Mouse (Mus musculus) spleen, postnatal 0 days (tissue): ENCODE measurements around the gene Nhp2. TPM values are rescaled to one million over a fixed set of nuclear protein-coding genes. Genes with fewer than 3 reads are reported as not detected.

Source experiments
- polyA plus RNA-seq: library from polyadenylated mRNA; unstranded; fragments of >200 nt; fragmentation: Nextera tagmentation; extraction: Ambion mirVana; gene quantifications from 2 replicates; pipeline ENCODE4 v1.2.1, GENCODE M21; 2015

Nhp2 gene
- polyA plus RNA-seq = 160 and 164 TPM in 2 replicates

DNA sequence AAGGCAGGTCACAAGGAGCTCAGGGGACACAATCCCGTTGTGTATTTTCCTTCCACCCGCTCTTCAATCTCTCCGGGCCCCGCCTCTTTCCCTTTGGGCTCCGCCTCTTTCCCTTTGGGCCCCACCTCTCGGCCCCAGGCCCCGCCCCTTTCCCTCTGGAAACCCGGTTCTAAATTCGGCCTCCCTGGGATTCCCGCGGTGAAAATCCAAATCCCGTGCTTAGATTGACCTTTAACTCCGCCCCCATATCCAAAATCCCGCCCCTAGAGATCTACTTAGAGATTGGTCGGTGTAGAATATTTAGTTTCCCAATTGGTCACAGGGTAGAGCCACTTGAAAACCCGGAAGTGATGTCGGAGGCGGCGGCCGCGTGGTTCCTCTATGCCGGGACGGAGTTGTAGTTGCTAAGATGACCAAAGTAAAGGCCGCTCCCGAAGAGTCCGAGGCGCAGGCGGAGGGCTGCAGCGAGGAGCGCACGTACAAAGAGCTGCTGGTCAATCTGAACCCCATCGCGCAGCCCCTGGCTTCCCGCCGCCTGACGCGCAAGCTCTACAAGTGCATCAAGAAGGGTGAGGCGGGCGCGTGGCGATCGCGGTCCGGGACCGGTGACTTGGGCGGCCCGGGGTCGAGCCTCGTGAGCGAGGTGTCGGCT is at the start of gene Nhp2:
Nhp2 (plus strand) TSS at position 327 of the 652 bp plus-strand sequence.

DNA sequence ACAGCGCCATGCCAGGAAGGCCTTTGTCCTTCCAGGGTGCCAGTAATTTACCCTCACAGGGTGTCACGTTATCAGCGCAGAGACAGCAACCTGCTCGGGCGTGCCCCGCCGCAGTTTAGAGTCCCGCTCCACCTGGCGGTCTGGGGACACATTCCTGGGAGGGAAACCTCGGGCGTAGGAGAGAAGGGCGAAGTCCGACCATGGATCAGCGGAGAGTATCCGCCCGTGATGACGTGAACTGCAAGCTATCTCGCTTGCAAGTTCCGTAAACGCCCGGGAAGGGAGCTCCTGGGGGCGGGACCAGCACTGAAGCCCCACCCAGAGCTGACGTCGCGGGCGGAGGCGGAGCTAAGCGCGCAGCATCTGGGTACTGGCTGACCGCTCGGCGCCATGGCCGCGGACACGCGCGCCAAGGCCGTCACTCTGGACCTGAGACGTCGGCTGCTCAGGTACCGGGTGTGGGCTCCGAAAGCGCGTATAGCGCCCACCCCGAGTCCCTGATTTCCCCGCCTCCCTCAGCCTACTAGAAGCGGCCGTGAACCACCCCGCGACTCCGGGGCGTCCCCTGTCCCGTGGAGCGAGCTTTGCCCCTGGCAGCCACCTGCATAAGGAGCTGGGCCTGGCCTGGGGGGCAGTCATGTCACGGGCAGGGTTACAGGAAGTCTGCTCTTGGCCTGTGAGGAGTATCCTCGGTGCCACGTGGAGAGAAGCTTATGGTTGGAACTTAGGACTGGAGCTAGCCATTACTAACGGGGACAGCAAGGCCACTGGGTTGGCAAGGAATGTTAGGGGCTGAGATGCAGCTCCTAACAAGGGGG is 34.9 kb upstream of the Nhp2 start, which contains the start of gene Phykpl:
Phykpl (plus strand) TSS at position 327 of the 818 bp plus-strand sequence.

DNA sequence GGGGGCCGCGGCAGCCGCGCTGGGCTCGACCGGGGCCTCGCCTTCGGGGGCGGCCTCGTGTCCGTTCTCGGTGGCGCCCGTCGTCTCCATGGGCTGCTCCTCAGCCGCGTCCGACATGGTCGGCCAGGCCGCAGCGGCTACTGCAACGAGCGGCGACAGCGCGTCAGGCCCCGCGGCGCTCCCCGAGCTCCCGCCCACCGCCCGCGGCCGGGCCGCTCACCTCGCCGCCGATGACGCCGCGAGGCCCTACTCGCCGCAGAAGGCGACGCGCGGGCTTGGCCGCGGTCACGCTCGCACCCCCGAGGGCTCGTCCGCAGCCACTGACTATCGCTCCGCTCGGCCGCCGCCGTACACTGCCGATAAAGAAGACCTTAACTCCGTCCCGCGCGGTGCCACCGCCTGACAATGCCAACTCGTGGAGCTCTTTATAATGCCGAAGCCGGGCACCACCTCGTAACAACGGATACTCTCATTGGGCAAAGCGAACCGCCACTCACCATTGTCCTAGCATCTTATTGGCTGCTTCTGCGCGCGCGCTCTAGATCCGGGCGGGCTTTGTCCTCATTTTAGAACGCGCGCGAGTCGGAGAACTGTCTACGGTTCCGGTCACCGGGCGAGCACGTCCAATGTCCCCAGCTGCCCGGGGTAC is 13.0 kb upstream of the Nhp2 start, which contains the start of gene Hnrnpab:
Hnrnpab (minus strand) TSS at position 401 of the 649 bp plus-strand sequence.

DNA sequence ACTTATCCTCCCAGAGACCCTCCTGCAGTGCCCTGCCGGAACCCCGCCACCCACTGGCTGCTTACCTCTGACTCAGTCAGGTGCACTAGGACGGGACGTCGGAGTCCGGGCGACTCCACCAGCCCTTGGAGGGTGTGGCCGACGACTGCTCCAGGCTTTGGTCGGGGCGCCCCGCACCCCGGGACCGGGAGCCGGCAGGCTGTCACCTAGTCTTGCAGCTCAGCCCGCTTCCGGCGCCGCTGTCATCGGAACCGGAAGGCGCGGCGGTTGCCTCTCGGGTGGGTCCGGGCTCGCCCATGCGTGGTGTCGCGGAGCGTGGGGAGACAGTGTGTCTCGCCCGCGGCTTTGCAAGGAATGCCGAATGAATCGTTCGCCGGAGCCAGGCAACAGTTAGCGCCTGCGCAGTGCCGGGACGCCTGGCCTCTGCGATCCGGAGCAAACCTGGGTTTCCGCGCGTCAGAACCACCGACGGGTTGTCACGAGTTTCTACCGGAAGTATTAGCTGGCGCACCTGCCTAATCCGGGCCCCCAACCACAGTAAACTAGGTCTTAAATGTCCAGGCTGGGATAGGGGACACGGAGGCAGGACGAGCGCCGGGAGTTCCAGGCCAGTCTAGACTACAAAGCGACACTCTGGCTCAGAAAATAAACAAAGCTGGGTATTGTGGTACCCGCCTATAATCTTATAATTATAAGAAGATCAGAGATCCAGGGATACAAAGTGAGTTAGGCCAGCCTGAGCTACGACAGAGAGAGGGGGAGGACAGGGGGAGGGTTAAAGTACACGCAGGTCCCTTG is 16.2 kb downstream of the Nhp2 start, which contains the start of gene Rmnd5b:
Rmnd5b (minus strand) TSS at position 372 of the 798 bp plus-strand sequence.

DNA sequence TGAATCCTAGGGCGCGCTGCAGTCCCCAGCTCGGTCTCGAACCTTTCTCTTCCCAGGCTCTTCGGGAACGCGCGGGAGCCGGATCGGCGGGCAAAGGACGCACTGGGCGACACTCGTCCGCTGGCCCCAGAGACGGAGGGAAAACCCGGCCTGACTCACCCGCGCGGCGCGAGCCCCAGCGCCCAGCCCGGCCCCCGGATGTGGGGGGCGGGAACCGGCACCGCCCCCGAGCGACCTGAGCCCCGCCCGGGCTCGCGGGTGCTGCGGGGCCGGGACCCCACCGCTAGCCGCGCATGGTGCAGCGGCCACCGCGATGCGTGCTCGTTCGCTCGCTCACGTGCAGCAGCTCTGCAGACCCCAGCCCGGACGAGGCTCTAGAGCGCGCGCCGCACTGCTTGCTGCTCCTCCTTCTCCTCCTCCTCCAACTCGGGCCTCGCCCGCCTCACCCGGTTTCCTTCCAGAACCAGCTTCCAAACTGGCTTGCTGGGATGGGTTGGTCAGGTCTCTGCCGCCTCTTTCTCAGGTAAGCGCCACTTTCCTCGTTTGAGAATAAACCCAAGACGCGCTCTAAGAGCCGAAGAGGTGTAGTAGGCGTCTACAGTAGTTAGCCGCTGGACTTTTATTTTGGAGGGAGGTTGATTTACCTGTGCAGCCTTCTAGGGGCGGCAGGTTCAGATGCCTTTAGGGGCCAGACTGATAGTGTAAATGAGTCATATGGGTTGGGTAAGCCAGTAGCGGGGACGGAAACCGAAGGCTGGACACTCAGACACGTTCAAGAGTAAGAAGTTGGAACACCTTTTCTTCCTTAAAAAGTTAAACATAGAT is 31.4 kb downstream of the Nhp2 start, which contains the start of the genes N4bp3 and D930048N14Rik:
N4bp3 (minus strand) TSS at position 152 of the 825 bp plus-strand sequence.
D930048N14Rik (plus strand) TSS at position 264 of the 825 bp plus-strand sequence.

Other genes starting within 250 kb of the Nhp2 start
- gene Phykpl, start 35.0 kb upstream of the Nhp2 start, polyA plus RNA-seq = 17.2 and 18.7 TPM in 2 replicates
- 231 and 252 TPM in 2 replicates for gene Hnrnpab, start 12.9 kb upstream of the Nhp2 start, polyA plus RNA-seq
- gene Rmnd5b, start 16.2 kb downstream of the Nhp2 start, polyA plus RNA-seq = 26.9 and 32.8 TPM in 2 replicates
- 6.7 and 9.3 TPM in 2 replicates for gene N4bp3, start 31.1 kb downstream of the Nhp2 start, polyA plus RNA-seq
- gene D930048N14Rik, start 31.2 kb downstream of the Nhp2 start, polyA plus RNA-seq = 0.41 and 0.62 TPM in 2 replicates
- gene 0610009B22Rik, start 69.1 kb downstream of the Nhp2 start, polyA plus RNA-seq = 47.6 and 49.1 TPM in 2 replicates
- gene Sec24a, start 143.9 kb downstream of the Nhp2 start, polyA plus RNA-seq = 6.8 TPM in 2 replicates
- 67.8 and 71.2 TPM in 2 replicates for gene Sar1b, start 144.0 kb downstream of the Nhp2 start, polyA plus RNA-seq
- gene Jade2, start 237.9 kb downstream of the Nhp2 start, polyA plus RNA-seq = 2.9 and 3.4 TPM in 2 replicates